Mouse (Mus musculus) megakaryocyte, embryonic 14.5 days (primary cell): Measurements from ENCODE around the gene Adipoq.

Experiments
- FLI1 ChIP-seq: IDR thresholded peaks from 2 replicates; pipeline ENCODE4 v1.6.1; 2012; ENCODE audit warnings: low read length, inconsistent platforms, mixed read lengths
- GATA1 ChIP-seq: IDR thresholded peaks from 3 replicates; pipeline ENCODE4 v1.6.1; 2012; ENCODE audit warnings: mixed read lengths, low read length, inconsistent platforms, borderline replicate concordance

GRCm38 (mm10) chr16:23165441-23165840, 19.1 kb downstream of the Adipoq start:
- no peak for TF ChIP-seq GATA1
- no peak for TF ChIP-seq FLI1
